Mouse (Mus musculus): ENCODE measurements around the gene Cdh23. TPM values are rescaled to one million over a fixed set of nuclear protein-coding genes. Genes with fewer than 3 reads are reported as not detected.
"Not testable (repeated sequence)": the region's sequence is repeated elsewhere in the genome, so short reads cannot be mapped to it uniquely, and the experiment has no call there.

The Cdh23 gene
- polyA plus RNA-seq, 1 experiment from 2014 or later, result 0.90 TPM

- H3K4me1 ChIP-seq, result 0 out of 2 replicates have a peak, but pooled peaks cover 14% of the 10 kb centered on the region
- no peak overlapping the region for H3K4me3 ChIP-seq
- 47% methylated on average over 2 of the region's 2 CpGs for WGBS
- H3K9ac ChIP-seq, result no peak overlapping the region
- H3K36me3 ChIP-seq, result peaks cover 10% of the 10 kb centered on the region
- no peaks in the 10 kb centered on the region for H3K9me3 ChIP-seq
- ATAC-seq (ENCODE audit: insufficient number of reproducible peaks, insufficient read depth, low FRiP score, low TSS enrichment), result no peak
- H3K4me2 ChIP-seq (replicated peaks), result no peak overlapping the region
- H3K27me3 ChIP-seq, result no peaks in the 10 kb centered on the region
- no peak overlapping the region for H3K27ac ChIP-seq
Measured at GRCm38 (mm10) chr10:60732397-60732861, 36.1 kb upstream of the Cdh23 start.

GRCm38 (mm10) chr10:60731742-60732141 is 35.5 kb upstream of the Cdh23 start:
- WGBS, result 34% methylated on average over 5 of the region's 5 CpGs
- no peaks in the 10 kb centered on the region for H3K27me3 ChIP-seq
- H3K36me3 ChIP-seq, result peaks cover 9% of the 10 kb centered on the region
- H3K4me2 ChIP-seq (replicated peaks), result no peak overlapping the region
- 0 out of 2 replicates have a peak, but pooled peaks cover 14% of the 10 kb centered on the region for H3K4me1 ChIP-seq
- H3K9me3 ChIP-seq, result no peaks in the 10 kb centered on the region
- no peak overlapping the region for H3K9ac ChIP-seq
- H3K4me3 ChIP-seq, result no peak overlapping the region
- ATAC-seq (ENCODE audit: insufficient number of reproducible peaks, insufficient read depth, low FRiP score, low TSS enrichment), result no peak
- H3K27ac ChIP-seq, result no peak overlapping the region

- ATAC-seq (ENCODE audit: insufficient number of reproducible peaks, insufficient read depth, low FRiP score, low TSS enrichment), result no peak
- no peaks in the 10 kb centered on the region for H3K9me3 ChIP-seq
- peaks cover 11% of the 10 kb centered on the region; the same call in 1 of the 2 replicates for H3K36me3 ChIP-seq
- no peak overlapping the region for H3K4me3 ChIP-seq
- no peak overlapping the region for H3K9ac ChIP-seq
- H3K4me1 ChIP-seq, result 0 out of 2 replicates have a peak, but pooled peaks cover 9% of the 10 kb centered on the region
- no peak overlapping the region for H3K4me2 ChIP-seq (replicated peaks)
- WGBS, result 27% methylated on average over 5 of the region's 5 CpGs
- H3K27ac ChIP-seq, result no peak overlapping the region
- no peaks in the 10 kb centered on the region for H3K27me3 ChIP-seq
Measured at GRCm38 (mm10) chr10:60727301-60727700, 31.0 kb upstream of the Cdh23 start.

- Histone ChIP-seq H3K4me2 (replicated peaks) (no peak overlapping the region), H3K27ac (no peak overlapping the region), H3K9me3 (no peaks in the 10 kb centered on the region), H3K9ac (no peak overlapping the region), H3K27me3 (no peaks in the 10 kb centered on the region), H3K36me3 (peaks cover 11% of the 10 kb centered on the region; the same call in 1 of the 2 replicates), H3K4me1 (0 out of 2 replicates have a peak, but pooled peaks cover 6% of the 10 kb centered on the region), H3K4me3 (no peak overlapping the region)
- 63% methylated on average over 3 of the region's 3 CpGs for WGBS
- ATAC-seq (ENCODE audit: insufficient number of reproducible peaks, insufficient read depth, low FRiP score, low TSS enrichment), result no peak
Measured at GRCm38 (mm10) chr10:60726896-60727295, 30.6 kb upstream of the Cdh23 start.

GRCm38 (mm10) chr10:60724496-60724895 is 28.2 kb upstream of the Cdh23 start:
- no peak for ATAC-seq (ENCODE audit: insufficient number of reproducible peaks, insufficient read depth, low FRiP score, low TSS enrichment)
- H3K27me3 ChIP-seq, result no peaks in the 10 kb centered on the region
- no peak overlapping the region for H3K4me2 ChIP-seq (replicated peaks)
- WGBS, result 77% methylated on average over 6 of the region's 6 CpGs
- H3K4me1 ChIP-seq, result 0 out of 2 replicates have a peak, but pooled peaks cover 3% of the 10 kb centered on the region
- H3K36me3 ChIP-seq, result peaks cover 23% of the 10 kb centered on the region; the same call in 1 of the 2 replicates
- no peak overlapping the region for H3K27ac ChIP-seq
- H3K9ac ChIP-seq, result no peak overlapping the region
- no peak overlapping the region for H3K4me3 ChIP-seq
- H3K9me3 ChIP-seq, result no peaks in the 10 kb centered on the region

DNA sequence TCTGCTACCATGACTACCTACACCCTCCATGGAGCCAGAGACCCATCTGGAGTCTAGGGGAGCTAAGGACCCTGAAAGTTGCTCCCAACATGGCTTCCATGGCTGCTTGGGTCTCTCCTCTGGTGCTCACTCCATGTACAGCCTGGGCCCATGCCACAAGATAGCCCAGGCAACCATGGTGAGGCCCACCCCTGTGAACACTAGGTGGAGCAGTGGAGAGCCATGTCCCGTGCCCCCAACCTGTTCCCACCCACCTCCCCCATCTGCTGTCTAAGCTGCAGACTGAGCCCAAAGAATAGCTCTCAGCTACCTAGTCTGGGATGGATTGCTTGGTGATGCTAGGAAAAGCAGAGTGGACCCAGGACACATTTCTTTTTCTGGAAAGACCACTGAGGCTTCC is 27.1 kb upstream of the Cdh23 start:
- Histone ChIP-seq H3K4me2 (replicated peaks) (no peak overlapping the region), H3K4me3 (no peak overlapping the region), H3K36me3 (0 out of 2 replicates have a peak, but pooled peaks cover 29% of the 10 kb centered on the region), H3K4me1 (0 out of 2 replicates have a peak, but pooled peaks cover 3% of the 10 kb centered on the region), H3K9me3 (no peaks in the 10 kb centered on the region), H3K27ac (no peak overlapping the region), H3K27me3 (no peaks in the 10 kb centered on the region), H3K9ac (no peak overlapping the region)
- WGBS, result 67% methylated on average over 1 of the region's 1 CpGs
- ATAC-seq (ENCODE audit: insufficient number of reproducible peaks, insufficient read depth, low FRiP score, low TSS enrichment), result no peak

GRCm38 (mm10) chr10:60721640-60722039 is 25.4 kb upstream of the Cdh23 start:
- Histone ChIP-seq H3K36me3 (0 out of 2 replicates have a peak, but pooled peaks cover 30% of the 10 kb centered on the region), H3K4me2 (replicated peaks) (no peak overlapping the region), H3K9ac (no peak overlapping the region), H3K27ac (no peak overlapping the region), H3K27me3 (no peaks in the 10 kb centered on the region), H3K4me3 (no peak overlapping the region), H3K4me1 (no peaks in the 10 kb centered on the region), H3K9me3 (no peaks in the 10 kb centered on the region)
- WGBS, result 61% methylated on average over 12 of the region's 12 CpGs
- no peak for ATAC-seq (ENCODE audit: insufficient number of reproducible peaks, insufficient read depth, low FRiP score, low TSS enrichment)

- no peak for ATAC-seq (ENCODE audit: insufficient number of reproducible peaks, insufficient read depth, low FRiP score, low TSS enrichment)
- 70% methylated on average over 5 of the region's 5 CpGs for WGBS
- Histone ChIP-seq H3K9ac (no peak overlapping the region), H3K9me3 (no peaks in the 10 kb centered on the region), H3K4me3 (no peak overlapping the region), H3K36me3 (peaks cover 39% of the 10 kb centered on the region), H3K4me2 (replicated peaks) (no peak overlapping the region), H3K4me1 (no peaks in the 10 kb centered on the region), H3K27me3 (no peaks in the 10 kb centered on the region), H3K27ac (no peak overlapping the region)
Measured at GRCm38 (mm10) chr10:60720461-60720860, 24.2 kb upstream of the Cdh23 start.

- Histone ChIP-seq H3K36me3 (peaks cover 50% of the 10 kb centered on the region), H3K9me3 (no peaks in the 10 kb centered on the region), H3K4me2 (replicated peaks) (no peak overlapping the region), H3K4me1 (no peaks in the 10 kb centered on the region), H3K27ac (no peak overlapping the region), H3K9ac (no peak overlapping the region), H3K4me3 (no peak overlapping the region), H3K27me3 (no peaks in the 10 kb centered on the region)
- 87% methylated on average over 2 of the region's 2 CpGs for WGBS
- ATAC-seq (ENCODE audit: insufficient number of reproducible peaks, insufficient read depth, low FRiP score, low TSS enrichment), result no peak
Measured at GRCm38 (mm10) chr10:60718491-60718890, 22.2 kb upstream of the Cdh23 start.

- Histone ChIP-seq H3K4me1 (no peaks in the 10 kb centered on the region), H3K9me3 (no peaks in the 10 kb centered on the region), H3K36me3 (peaks cover 48% of the 10 kb centered on the region), H3K27ac (no peak overlapping the region), H3K4me2 (replicated peaks) (no peak overlapping the region), H3K27me3 (no peaks in the 10 kb centered on the region), H3K9ac (no peak overlapping the region), H3K4me3 (no peak overlapping the region)
- WGBS, result 89% methylated on average over 3 of the region's 3 CpGs
- no peak for ATAC-seq (ENCODE audit: insufficient number of reproducible peaks, insufficient read depth, low FRiP score, low TSS enrichment)
Measured at GRCm38 (mm10) chr10:60716449-60716848, 20.2 kb upstream of the Cdh23 start.

- H3K36me3 ChIP-seq, result peaks cover 24% of the 10 kb centered on the region
- not testable (repeated sequence) for H3K27ac ChIP-seq; H3K9ac ChIP-seq; H3K9me3 ChIP-seq; H3K4me2 ChIP-seq (replicated peaks); H3K4me1 ChIP-seq; H3K27me3 ChIP-seq; H3K4me3 ChIP-seq; ATAC-seq (ENCODE audit: insufficient number of reproducible peaks, insufficient read depth, low FRiP score, low TSS enrichment)
- 43% methylated on average over 7 of the region's 8 CpGs for WGBS
Measured at GRCm38 (mm10) chr10:60712299-60712698, 16.0 kb upstream of the Cdh23 start.

GRCm38 (mm10) chr10:60708837-60709236 is 12.5 kb upstream of the Cdh23 start:
- H3K9me3 ChIP-seq, result no peaks in the 10 kb centered on the region
- ATAC-seq (ENCODE audit: insufficient number of reproducible peaks, insufficient read depth, low FRiP score, low TSS enrichment), result no peak
- no peak overlapping the region for H3K27ac ChIP-seq
- H3K27me3 ChIP-seq, result no peaks in the 10 kb centered on the region
- H3K4me3 ChIP-seq, result no peak overlapping the region
- H3K36me3 ChIP-seq, result peaks cover 1% of the 10 kb centered on the region
- H3K9ac ChIP-seq, result no peak overlapping the region
- H3K4me1 ChIP-seq, result no peaks in the 10 kb centered on the region
- H3K4me2 ChIP-seq (replicated peaks), result no peak overlapping the region
- whole genome bisulfite sequencing, result 75% methylated on average over 5 of the region's 5 CpGs
